In the genomic region with DNA sequence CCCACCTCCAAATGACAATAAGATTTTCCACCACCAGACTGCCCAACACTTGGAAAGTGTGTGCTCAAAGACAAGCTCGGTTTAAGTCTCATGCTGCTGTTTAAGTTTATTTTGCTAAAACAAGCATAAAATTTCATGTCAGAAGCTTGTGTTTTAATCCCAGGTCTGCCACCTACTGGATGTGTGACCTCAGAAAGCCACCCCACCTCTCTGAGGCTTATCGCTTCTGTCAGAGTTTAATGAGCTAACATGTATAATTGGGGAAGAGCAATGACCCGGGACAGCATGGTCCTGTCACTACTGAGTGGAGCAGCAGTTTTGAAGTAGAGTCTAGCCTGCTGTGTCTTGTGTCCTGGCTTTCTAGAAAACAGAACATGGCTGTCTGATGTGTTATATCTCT, we compare ENCODE assay signal across 17 mouse cellular contexts.
DNase-seq lines count a peak whose midpoint lies in the region; ATAC-seq and TF ChIP-seq lines count a peak whose summit lies in the region.
"Had no signal": no experiment of that assay in that cellular context is flagged by ENCODE, and none has a peak within 500 bp of the region (broad histone marks: within the 10 kb centered on the region; RNA-seq: fewer than 3 reads in every experiment).

No protein-coding gene starts in this region.

- TF ChIP-seq POLR2A in heart, adult 2 months (IDR thresholded peaks at IDR 0.05; ENCODE audit: insufficient read depth, low read depth, low read length) = no peak

- no peak for DNase-seq in heart, adult 2 months
- DNase-seq in heart, embryonic 10.5 days (ENCODE audit: low spot score) = no peak
- DNase-seq in layer of hippocampus, adult 2 months (ENCODE audit: low spot score in 2 of 2) = no peak
- DNase-seq in layer of hippocampus, postnatal 14 days (ENCODE audit: low spot score in 2 of 2) = no peak
- DNase-seq in 3T3-L1 (ENCODE audit: low read depth, low spot score) = peak; percentile 51
- DNase-seq in NIH3T3 (ENCODE audit: low read depth) = peak; percentile 57
- DNase-seq in left cerebral cortex, adult 11 months (ENCODE audit: low spot score) = no peak
- DNase-seq: cerebellum, postnatal 25 days; layer of hippocampus, adult 9-11 months; right cerebral cortex, postnatal 25 days; thymus, adult 18-20 months had no signal

- no peak for TF ChIP-seq EP300 in heart, adult 2 months (IDR thresholded peaks at IDR 0.05; ENCODE audit: insufficient read depth, low read depth, low read length)

- H3K27ac ChIP-seq in heart, adult 2 months = no peak overlapping the region
- H3K27ac ChIP-seq in heart, embryonic 10.5 days = no peak overlapping the region
- no peak overlapping the region for H3K27ac ChIP-seq in layer of hippocampus, adult 2 months
- H3K27ac ChIP-seq: embryonic facial prominence, embryonic 13.5 days; forebrain, embryonic 10.5 days; limb, embryonic 10.5 days; midbrain, embryonic 10.5 days had no signal

- H3K4me1 ChIP-seq in heart, adult 2 months (ENCODE audit: control insufficient read depth, insufficient read depth, low read length) = no peaks in the 10 kb centered on the region
- H3K4me1 ChIP-seq in heart, embryonic 10.5 days = no peaks in the 10 kb centered on the region
- H3K4me1 ChIP-seq: embryonic facial prominence, embryonic 13.5 days; forebrain, embryonic 10.5 days; limb, embryonic 10.5 days; midbrain, embryonic 10.5 days had no signal

- intact Hi-C loops in heart, adult 2 months (cut with DNase I) = loop anchor here (10.0 kb wide), 1 partner anchor 283 kb away; the partner anchor contains the start of gene Zfp462

- H3K9me3 ChIP-seq in heart, embryonic 10.5 days = no peaks in the 10 kb centered on the region
- H3K9me3 ChIP-seq: embryonic facial prominence, embryonic 13.5 days; forebrain, embryonic 10.5 days; limb, embryonic 10.5 days; midbrain, embryonic 10.5 days had no signal

- no peak overlapping the region for H3K9ac ChIP-seq in heart, adult 2 months (ENCODE audit: low read depth, low read length)
- H3K9ac ChIP-seq: embryonic facial prominence, embryonic 13.5 days had no signal

- no peak overlapping the region for H3K4me3 ChIP-seq in heart, adult 2 months
- no peak overlapping the region for H3K4me3 ChIP-seq in heart, embryonic 10.5 days
- no peak overlapping the region for H3K4me3 ChIP-seq in layer of hippocampus, adult 2 months
- H3K4me3 ChIP-seq: embryonic facial prominence, embryonic 13.5 days; forebrain, embryonic 10.5 days; limb, embryonic 10.5 days; midbrain, embryonic 10.5 days; myocyte had no signal

- ATAC-seq in CD4-positive, CD25-positive, alpha-beta regulatory T cell, adult 4 months = no peak

- WGBS in heart, adult 2 months = 46% methylated on average over 3 of the region's 3 CpGs
- WGBS in heart, embryonic 10.5 days = 58% methylated on average over 3 of the region's 3 CpGs

- TF ChIP-seq CTCF in heart, adult 2 months (IDR thresholded peaks at IDR 0.05) = peak; percentile 66
- peak; percentile 78 for TF ChIP-seq CTCF in layer of hippocampus, adult 2 months (conservative IDR thresholded peaks at IDR 0.05)

- H3K79me2 ChIP-seq in heart, adult 2 months (replicated peaks; ENCODE audit: control insufficient read depth, insufficient read depth, low read length) = no peaks in the 10 kb centered on the region

- H3K27me3 ChIP-seq in heart, adult 2 months (ENCODE audit: control insufficient read depth, insufficient read depth, low read length) = no peaks in the 10 kb centered on the region
- no peaks in the 10 kb centered on the region for H3K27me3 ChIP-seq in heart, embryonic 10.5 days (ENCODE audit: insufficient read depth, poor library complexity, severe bottlenecking)
- H3K27me3 ChIP-seq: embryonic facial prominence, embryonic 13.5 days had no signal

- no peaks in the 10 kb centered on the region for H3K36me3 ChIP-seq in heart, adult 2 months (ENCODE audit: control insufficient read depth, insufficient read depth, low read length)
- H3K36me3 ChIP-seq in heart, embryonic 10.5 days = no peaks in the 10 kb centered on the region
- H3K36me3 ChIP-seq: embryonic facial prominence, embryonic 13.5 days; forebrain, embryonic 10.5 days; limb, embryonic 10.5 days; midbrain, embryonic 10.5 days had no signal

Comparison
In these comparisons a context has a peak if more than half of its experiments do, and no peak if none do; other contexts are left out.
1. DNase-seq: peak in 3T3-L1 (single experiment) and NIH3T3 (single experiment); none in heart, adult 2 months (0 of 2), heart, embryonic 10.5 days (single experiment), layer of hippocampus, adult 2 months (0 of 2), layer of hippocampus, postnatal 14 days (0 of 2) and left cerebral cortex, adult 11 months (single experiment).